Mouse (Mus musculus): ENCODE data around the gene Dnajc16.

Gene Dnajc16

DNA sequence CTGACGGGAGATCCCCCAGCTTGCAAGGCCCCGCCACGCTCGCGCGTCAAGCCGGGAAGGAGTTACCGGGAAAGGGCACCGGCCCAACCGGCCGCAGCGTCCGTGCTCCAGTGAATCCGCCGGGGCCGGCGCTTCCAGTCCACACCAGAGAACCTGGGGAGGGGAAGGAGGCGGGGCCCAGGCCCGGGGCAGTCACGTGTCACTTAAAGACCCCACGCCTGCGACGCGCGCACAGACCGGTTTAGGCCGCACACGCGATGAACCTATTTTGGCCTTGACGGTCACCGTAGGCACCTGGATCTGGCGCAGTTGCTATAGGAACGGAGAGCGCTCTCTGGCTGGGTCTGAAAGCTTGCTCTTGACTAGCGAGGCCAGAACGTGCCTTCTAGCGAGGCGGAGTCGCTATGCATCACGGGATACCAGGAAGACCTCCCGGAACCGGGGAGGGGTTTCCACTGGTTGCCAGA lies at the start of gene Dnajc16:
Gene Dnajc16, minus strand, starts transcription at position 408 of the 467 bp plus-strand sequence.
- DNase-seq (ENCODE audit: extremely low read depth, low read depth), result peak; percentile 100

- DNase-seq (ENCODE audit: extremely low read depth, low read depth), result no peak
Measured at GRCm38 (mm10) chr4:141834536-141835095, 43.9 kb upstream of the Dnajc16 start.

GRCm38 (mm10) chr4:141833911-141834310 lies 43.2 kb upstream of the Dnajc16 start:
- no peak for DNase-seq (ENCODE audit: extremely low read depth, low read depth)

DNA sequence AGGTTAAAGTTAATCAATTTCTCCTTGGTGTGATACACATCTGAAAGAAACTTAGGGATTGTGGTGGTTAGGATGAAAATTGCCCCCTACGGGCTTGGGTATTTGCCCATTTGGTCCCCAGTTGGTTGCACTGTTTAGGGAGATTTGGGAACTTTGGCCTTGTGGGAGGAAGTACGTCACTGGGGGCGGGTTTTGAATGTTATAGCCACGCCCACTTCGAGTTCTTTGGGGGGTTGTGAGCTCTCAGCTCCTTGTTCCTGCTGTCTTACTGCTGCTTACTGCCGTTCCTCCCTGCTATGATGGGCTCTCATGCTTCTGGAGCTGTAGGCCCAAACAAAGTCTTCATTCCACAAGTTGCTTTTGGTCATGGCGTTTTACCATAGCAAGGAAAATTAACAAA lies 40.6 kb upstream of the Dnajc16 start:
- no peak for DNase-seq (ENCODE audit: extremely low read depth, low read depth)

GRCm38 (mm10) chr4:141830381-141830780 lies 39.6 kb upstream of the Dnajc16 start:
- no peak for DNase-seq (ENCODE audit: extremely low read depth, low read depth)

DNA sequence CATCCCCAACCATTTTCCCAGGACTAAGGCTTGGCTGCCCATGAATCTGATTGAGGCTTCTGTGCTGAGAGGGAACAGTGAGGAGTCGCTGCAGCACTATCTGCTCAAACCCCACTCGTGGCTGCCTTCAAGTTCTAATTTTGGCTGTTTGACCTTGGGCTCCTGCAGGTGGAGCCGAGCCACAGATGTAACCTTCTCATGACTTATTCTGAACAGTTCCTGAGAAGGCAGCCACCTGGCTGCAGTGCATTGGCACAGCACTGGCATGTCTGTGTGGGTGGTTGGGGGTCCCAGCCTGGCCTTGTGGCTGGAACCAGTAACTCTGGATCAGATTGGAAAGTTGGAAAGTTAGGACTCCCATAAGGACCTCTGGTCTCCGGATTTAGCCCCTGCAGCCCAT lies 37.4 kb upstream of the Dnajc16 start:
- no peak for DNase-seq (ENCODE audit: extremely low read depth, low read depth)

- no peak for DNase-seq (ENCODE audit: extremely low read depth, low read depth)
Measured at GRCm38 (mm10) chr4:141827401-141827800, 36.7 kb upstream of the Dnajc16 start.

GRCm38 (mm10) chr4:141826060-141826459 lies 35.3 kb upstream of the Dnajc16 start, which contains the start of gene Cela2a:
TSS of gene Cela2a (minus strand) at chr4:141826160.
- DNase-seq (ENCODE audit: extremely low read depth, low read depth), result no peak

GRCm38 (mm10) chr4:141822979-141823378 lies 32.2 kb upstream of the Dnajc16 start:
- DNase-seq (ENCODE audit: extremely low read depth, low read depth), result no peak

- DNase-seq (ENCODE audit: extremely low read depth, low read depth), result no peak
Measured at GRCm38 (mm10) chr4:141822089-141822488, 31.4 kb upstream of the Dnajc16 start.

- DNase-seq (ENCODE audit: extremely low read depth, low read depth), result no peak
Measured at GRCm38 (mm10) chr4:141821178-141821577, 30.4 kb upstream of the Dnajc16 start.

DNA sequence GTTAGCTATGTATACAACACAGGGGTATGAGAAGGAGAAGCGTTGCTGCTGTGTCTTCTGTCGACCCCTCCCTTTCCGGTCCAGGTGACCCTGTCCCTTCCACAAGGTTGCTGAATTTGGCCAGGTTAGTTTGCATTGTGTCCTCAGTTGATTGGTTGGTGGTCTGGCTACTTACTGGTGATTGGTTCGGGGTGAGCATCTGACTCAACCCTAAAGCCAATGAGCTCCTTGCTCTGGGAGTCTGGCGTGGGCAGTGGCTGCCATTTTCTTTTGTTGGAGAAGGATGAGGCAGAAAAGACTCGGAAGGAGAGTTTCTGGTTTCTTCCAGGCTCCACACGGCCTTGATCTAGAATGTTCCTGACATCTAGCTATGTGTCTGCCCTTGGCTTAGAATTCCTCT lies 28.6 kb upstream of the Dnajc16 start:
- no peak for DNase-seq (ENCODE audit: extremely low read depth, low read depth)

GRCm38 (mm10) chr4:141818861-141819260 lies 28.1 kb upstream of the Dnajc16 start:
- no peak for DNase-seq (ENCODE audit: extremely low read depth, low read depth)

GRCm38 (mm10) chr4:141817706-141818105 lies 27.0 kb upstream of the Dnajc16 start:
- DNase-seq (ENCODE audit: extremely low read depth, low read depth), result no peak

DNA sequence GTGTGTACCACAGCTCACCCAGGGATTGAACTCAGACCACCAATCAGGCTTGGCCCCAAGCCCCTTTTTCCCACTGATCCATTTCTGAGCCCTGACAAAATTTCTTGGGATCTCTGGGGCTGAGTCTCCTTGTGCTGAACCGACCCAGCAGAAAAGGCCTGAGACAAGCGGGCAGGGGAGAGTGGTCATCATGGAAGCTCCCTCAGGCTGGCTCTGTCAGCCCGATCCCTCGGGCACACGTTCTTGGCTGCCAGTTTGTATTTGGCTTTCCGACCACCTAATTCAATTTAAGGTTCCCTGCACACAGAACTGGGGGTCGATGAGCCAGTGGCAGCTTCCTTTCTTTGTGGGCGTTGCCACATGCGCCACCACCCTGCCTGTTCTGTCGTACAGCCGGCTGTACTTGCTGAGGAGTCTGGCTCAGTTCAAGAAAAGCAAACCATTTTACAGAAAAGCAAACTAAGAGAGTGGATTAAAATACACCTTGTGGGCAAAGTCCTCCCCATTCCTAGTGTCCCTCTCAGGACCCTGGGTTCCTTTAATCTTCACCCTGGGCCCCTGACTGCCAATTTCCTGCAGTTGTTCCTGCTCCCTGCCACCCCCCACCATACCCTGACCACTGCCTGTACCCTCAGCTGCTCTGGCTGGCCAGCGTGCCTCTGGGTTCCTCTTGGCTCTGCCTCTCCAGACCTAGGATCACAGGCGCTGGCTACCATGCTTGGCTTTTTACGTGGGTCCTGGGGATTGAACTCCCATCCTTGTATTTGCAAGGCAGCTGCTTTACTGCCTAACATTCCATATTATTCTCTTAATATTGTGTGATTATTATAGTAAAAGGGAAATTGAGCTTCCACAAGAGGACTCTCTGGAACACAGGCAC lies 26.3 kb upstream of the Dnajc16 start:
- no peak for DNase-seq (ENCODE audit: extremely low read depth, low read depth)

- no peak for DNase-seq (ENCODE audit: extremely low read depth, low read depth)
Measured at GRCm38 (mm10) chr4:141816267-141816666, 25.5 kb upstream of the Dnajc16 start.

GRCm38 (mm10) chr4:141811375-141811774 lies 20.6 kb upstream of the Dnajc16 start:
- DNase-seq (ENCODE audit: extremely low read depth, low read depth), result no peak

GRCm38 (mm10) chr4:141810975-141811374 lies 20.2 kb upstream of the Dnajc16 start:
- no peak for DNase-seq (ENCODE audit: extremely low read depth, low read depth)

GRCm38 (mm10) chr4:141809850-141810464 lies 19.2 kb upstream of the Dnajc16 start:
- peak; percentile 56 for DNase-seq (ENCODE audit: extremely low read depth, low read depth)

- DNase-seq (ENCODE audit: extremely low read depth, low read depth), result no peak
Measured at GRCm38 (mm10) chr4:141805886-141806285, 15.2 kb upstream of the Dnajc16 start.

DNA sequence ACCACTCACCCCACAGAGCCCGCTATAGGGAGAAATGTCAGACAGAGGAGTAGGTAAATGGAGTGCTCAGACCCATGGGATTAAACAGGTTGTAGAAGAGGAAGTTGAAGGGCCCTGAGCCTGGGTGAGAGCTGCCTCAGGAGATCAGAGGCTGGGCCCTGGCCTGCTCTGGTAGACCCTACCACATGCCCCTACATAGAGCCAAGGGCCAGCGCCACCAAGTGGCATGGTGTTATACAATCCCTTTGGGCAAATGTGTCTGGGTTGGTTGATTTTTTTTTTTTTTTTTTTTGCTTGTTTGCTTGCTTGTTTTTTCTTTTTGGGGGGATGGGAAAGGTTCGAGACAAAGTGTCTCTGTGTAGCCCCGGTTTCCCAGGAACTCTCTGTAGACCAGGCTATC lies 13.4 kb upstream of the Dnajc16 start:
- no peak for DNase-seq (ENCODE audit: extremely low read depth, low read depth)

- no peak for DNase-seq (ENCODE audit: extremely low read depth, low read depth)
Measured at GRCm38 (mm10) chr4:141797545-141797944, 6.8 kb upstream of the Dnajc16 start.

Measured in MEL-GATA-1-ER (cell line).